Mouse (Mus musculus): Measurements from ENCODE around the gene 1700125H20Rik.

The 1700125H20Rik gene

GRCm38 (mm10) chr11:85183284-85183779, 13.1 kb downstream of the 1700125H20Rik start:
- in situ Hi-C loops (cut with MboI, MseI), result loop anchor here (5.0 kb wide), 1 partner anchor 256 kb away; no protein-coding TSS in a partner anchor

GRCm38 (mm10) chr11:85184082-85184481, 13.9 kb downstream of the 1700125H20Rik start:
- in situ Hi-C loops (cut with MboI, MseI), result loop anchor here (5.0 kb wide), 1 partner anchor 257 kb away; no protein-coding TSS in a partner anchor

- in situ Hi-C loops (cut with MboI, MseI), result loop anchor here (5.0 kb wide), 1 partner anchor 258 kb away; no protein-coding TSS in a partner anchor
Observed at GRCm38 (mm10) chr11:85184839-85185238, 14.6 kb downstream of the 1700125H20Rik start.

- in situ Hi-C loops (cut with MboI, MseI), result no loop called here
Observed at GRCm38 (mm10) chr11:85189110-85189509, 18.9 kb downstream of the 1700125H20Rik start.

GRCm38 (mm10) chr11:85190741-85191140, 20.5 kb downstream of the 1700125H20Rik start:
- in situ Hi-C loops (cut with MboI, MseI), result loop anchor here (10.0 kb wide), 2 partner anchors 274 to 1274 kb away; no protein-coding TSS in a partner anchor

- in situ Hi-C loops (cut with MboI, MseI), result loop anchor here (10.0 kb wide), 2 partner anchors 271 to 1271 kb away; no protein-coding TSS in a partner anchor
Observed at GRCm38 (mm10) chr11:85194206-85194605, 24.0 kb downstream of the 1700125H20Rik start.

- in situ Hi-C loops (cut with MboI, MseI), result loop anchor here (10.0 kb wide), 2 partner anchors 269 to 1269 kb away; no protein-coding TSS in a partner anchor
Observed at GRCm38 (mm10) chr11:85196046-85196445, 25.8 kb downstream of the 1700125H20Rik start.

GRCm38 (mm10) chr11:85198906-85199305, 28.7 kb downstream of the 1700125H20Rik start:
- in situ Hi-C loops (cut with MboI, MseI), result loop anchor here (10.0 kb wide), 2 partner anchors 266 to 1266 kb away; no protein-coding TSS in a partner anchor

GRCm38 (mm10) chr11:85206231-85206630, 36.0 kb downstream of the 1700125H20Rik start:
- in situ Hi-C loops (cut with MboI, MseI), result no loop called here

- in situ Hi-C loops (cut with MboI, MseI), result no loop called here
Observed at GRCm38 (mm10) chr11:85211151-85211550, 40.9 kb downstream of the 1700125H20Rik start.

- in situ Hi-C loops (cut with MboI, MseI), result no loop called here
Observed at GRCm38 (mm10) chr11:85213215-85213614, 43.0 kb downstream of the 1700125H20Rik start.

GRCm38 (mm10) chr11:85214679-85215078, 44.5 kb downstream of the 1700125H20Rik start:
- in situ Hi-C loops (cut with MboI, MseI), result no loop called here

GRCm38 (mm10) chr11:85219014-85219413, 48.8 kb downstream of the 1700125H20Rik start:
- in situ Hi-C loops (cut with MboI, MseI), result no loop called here

- in situ Hi-C loops (cut with MboI, MseI), result no loop called here
Observed at GRCm38 (mm10) chr11:85222561-85222960, 52.4 kb downstream of the 1700125H20Rik start.

GRCm38 (mm10) chr11:85223248-85223647, 53.0 kb downstream of the 1700125H20Rik start:
- in situ Hi-C loops (cut with MboI, MseI), result no loop called here

Data from T-helper 2 cell (primary cell).